Mouse (Mus musculus): ENCODE data around the gene Gnl1.
"Not testable (repeated sequence)": the region's sequence is repeated elsewhere in the genome, so short reads cannot be mapped to it uniquely, and the experiment has no call there.

The Gnl1 gene

GRCm38 (mm10) chr17:35994175-35994878, 14.7 kb downstream of the Gnl1 start:
- DNase-seq (ENCODE audit: low read depth, low spot score), result peak; percentile 97

GRCm38 (mm10) chr17:35994879-35995240, 15.2 kb downstream of the Gnl1 start:
- peak; percentile 35 for DNase-seq (ENCODE audit: low read depth, low spot score)

GRCm38 (mm10) chr17:35996949-35997348, 17.3 kb downstream of the Gnl1 start:
- DNase-seq (ENCODE audit: low read depth, low spot score), result peak; percentile 98

GRCm38 (mm10) chr17:35997713-35998510, 18.3 kb downstream of the Gnl1 start:
- peak; percentile 37 for DNase-seq (ENCODE audit: low read depth, low spot score)

GRCm38 (mm10) chr17:35998545-35999305, 19.1 kb downstream of the Gnl1 start:
- DNase-seq (ENCODE audit: low read depth, low spot score), result no peak

GRCm38 (mm10) chr17:35999356-35999755, 19.7 kb downstream of the Gnl1 start:
- no peak for DNase-seq (ENCODE audit: low read depth, low spot score)

GRCm38 (mm10) chr17:36000349-36000748, 20.7 kb downstream of the Gnl1 start:
- no peak for DNase-seq (ENCODE audit: low read depth, low spot score)

GRCm38 (mm10) chr17:36001121-36001897, 21.7 kb downstream of the Gnl1 start:
- DNase-seq (ENCODE audit: low read depth, low spot score), result no peak

GRCm38 (mm10) chr17:36001966-36002365, 22.3 kb downstream of the Gnl1 start:
- DNase-seq (ENCODE audit: low read depth, low spot score), result peak; percentile 88

GRCm38 (mm10) chr17:36003331-36003730, 23.7 kb downstream of the Gnl1 start:
- no peak for DNase-seq (ENCODE audit: low read depth, low spot score)

- DNase-seq (ENCODE audit: low read depth, low spot score), result not testable (repeated sequence)
These were observed 24.8 kb downstream of the Gnl1 start for GRCm38 (mm10) chr17:36004409-36004808.

- DNase-seq (ENCODE audit: low read depth, low spot score), result no peak
These were observed 35.3 kb downstream of the Gnl1 start for GRCm38 (mm10) chr17:36014977-36015376.

- no peak for DNase-seq (ENCODE audit: low read depth, low spot score)
These were observed 37.4 kb downstream of the Gnl1 start for GRCm38 (mm10) chr17:36017046-36017445.

GRCm38 (mm10) chr17:36018979-36019378, 39.3 kb downstream of the Gnl1 start:
- no peak for DNase-seq (ENCODE audit: low read depth, low spot score)

- no peak for DNase-seq (ENCODE audit: low read depth, low spot score)
These were observed 39.9 kb downstream of the Gnl1 start for GRCm38 (mm10) chr17:36019519-36019918.

- peak; percentile 50 for DNase-seq (ENCODE audit: low read depth, low spot score)
These were observed 40.8 kb downstream of the Gnl1 start, which contains the start of gene H2-T24 for GRCm38 (mm10) chr17:36020191-36021073. Gene H2-T24 (minus strand): TSS chr17:36020560.

GRCm38 (mm10) chr17:36021309-36021708, 41.7 kb downstream of the Gnl1 start:
- DNase-seq (ENCODE audit: low read depth, low spot score), result no peak

- DNase-seq (ENCODE audit: low read depth, low spot score), result no peak
These were observed 42.4 kb downstream of the Gnl1 start for GRCm38 (mm10) chr17:36022098-36022497.

GRCm38 (mm10) chr17:36022922-36023321, 43.3 kb downstream of the Gnl1 start:
- DNase-seq (ENCODE audit: low read depth, low spot score), result no peak

Measured in brain, adult 2 months (tissue).